Mouse (Mus musculus) gastrocnemius, adult 2 months (tissue): ENCODE measurements at regions not wholly inside any gene's neighbourhood (a gene's known extent, or its start where the extent isn't known, plus 50 kb on each side); places are given as distances from the start of the nearest gene placed in this dataset.
"Not testable (repeated sequence)": the region's sequence is repeated elsewhere in the genome, so short reads cannot be mapped to it uniquely, and the experiment has no call there.

Source experiments
- DNase-seq: peaks from one replicate; pipeline ENCODE4 v3.0.0; 2022
- H3K27ac ChIP-seq: fragments of 200-600 bp; 2 replicates; pipeline ENCODE4 v1.8.1; 2022; ENCODE audit warnings: mild to moderate bottlenecking
- H3K4me3 ChIP-seq: fragments of 200-600 bp; 2 replicates; pipeline ENCODE4 v1.8.1; 2022; ENCODE audit warnings: mild to moderate bottlenecking, moderate library complexity
- intact Hi-C: fragments of 180-260 bp; cut with DNase I; formaldehyde crosslinking; loops from one replicate; pipeline ENCODE4 v1.15.1; 2025

DNA sequence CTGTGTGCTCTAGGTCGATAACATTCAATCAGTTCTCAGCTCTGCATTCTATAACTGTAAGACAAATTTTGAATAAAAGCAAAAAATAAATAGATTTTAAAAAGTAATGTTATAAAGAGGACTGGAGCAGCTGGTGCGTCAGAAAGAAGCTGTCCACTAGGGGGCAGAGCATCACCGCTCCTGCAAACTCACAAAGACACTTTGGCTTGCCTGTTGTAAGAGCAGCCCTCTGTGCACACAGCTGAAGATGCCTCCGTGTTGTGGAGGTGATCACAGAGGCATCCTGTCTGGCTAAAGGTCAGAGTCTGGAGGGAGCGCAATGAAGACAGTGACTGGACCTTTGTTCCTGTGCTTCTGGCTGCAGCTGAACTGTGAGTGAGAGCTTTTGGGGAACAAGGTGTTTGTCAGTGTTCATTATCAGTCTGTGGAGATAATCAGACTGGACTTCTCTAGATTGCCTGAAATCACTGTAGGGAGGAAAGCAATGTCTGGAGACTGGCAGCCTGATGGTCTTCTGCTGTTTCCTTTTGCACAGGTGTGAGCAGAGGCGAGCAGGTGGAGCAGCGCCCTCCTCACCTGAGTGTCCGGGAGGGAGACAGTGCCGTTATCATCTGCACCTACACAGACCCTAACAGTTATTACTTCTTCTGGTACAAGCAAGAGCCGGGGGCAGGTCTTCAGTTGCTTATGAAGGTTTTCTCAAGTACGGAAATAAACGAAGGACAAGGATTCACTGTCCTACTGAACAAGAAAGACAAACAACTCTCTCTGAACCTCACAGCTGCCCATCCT, 788.0 kb upstream of the Olfr1507 start:
- H3K27ac ChIP-seq, intact Hi-C loops, H3K4me3 ChIP-seq, DNase-seq: not testable (repeated sequence)

DNA sequence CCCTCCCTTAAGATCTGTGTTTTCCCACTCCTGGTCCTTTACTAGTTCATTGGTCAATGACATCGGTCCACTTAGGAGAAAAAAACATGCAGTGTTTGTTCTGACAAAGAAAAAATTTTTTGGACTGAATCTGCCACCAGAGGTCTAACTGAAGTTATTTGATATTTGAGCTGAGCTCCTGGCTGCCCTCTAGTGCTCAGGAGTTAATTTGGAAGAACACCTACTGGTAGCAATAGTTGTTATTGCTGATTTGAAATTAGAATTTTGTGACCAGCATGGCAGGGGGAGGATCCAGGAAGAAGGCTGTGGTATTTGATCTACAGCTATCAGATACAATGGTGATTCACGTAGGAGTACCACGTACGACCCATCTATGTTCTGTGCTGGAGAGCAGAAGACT, 777.7 kb upstream of the Olfr1507 start:
- intact Hi-C loops: not testable (repeated sequence)

DNA sequence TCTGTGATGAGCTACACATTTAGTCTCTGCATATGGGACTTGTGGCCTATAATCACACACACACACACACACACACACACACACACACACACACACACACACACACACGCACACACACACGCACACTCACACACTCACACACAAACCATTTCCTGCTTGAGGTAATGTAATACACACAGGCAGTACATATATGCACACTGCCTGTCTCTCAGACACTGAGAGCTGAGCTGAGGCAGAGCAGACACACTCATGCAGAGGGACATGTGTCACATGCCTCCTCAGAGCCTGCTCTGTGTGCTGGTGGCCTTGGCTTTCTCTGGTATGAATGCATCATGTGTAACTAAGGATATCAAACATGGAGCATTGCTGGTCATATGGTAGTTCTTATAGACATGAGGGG, 772.1 kb upstream of the Olfr1507 start:
- H3K4me3 ChIP-seq, intact Hi-C loops, H3K27ac ChIP-seq, DNase-seq: not testable (repeated sequence)

More for the DNA sequence above, 777.7 kb upstream of the Olfr1507 start:
- H3K4me3 ChIP-seq, DNase-seq, H3K27ac ChIP-seq: not testable (repeated sequence)

DNA sequence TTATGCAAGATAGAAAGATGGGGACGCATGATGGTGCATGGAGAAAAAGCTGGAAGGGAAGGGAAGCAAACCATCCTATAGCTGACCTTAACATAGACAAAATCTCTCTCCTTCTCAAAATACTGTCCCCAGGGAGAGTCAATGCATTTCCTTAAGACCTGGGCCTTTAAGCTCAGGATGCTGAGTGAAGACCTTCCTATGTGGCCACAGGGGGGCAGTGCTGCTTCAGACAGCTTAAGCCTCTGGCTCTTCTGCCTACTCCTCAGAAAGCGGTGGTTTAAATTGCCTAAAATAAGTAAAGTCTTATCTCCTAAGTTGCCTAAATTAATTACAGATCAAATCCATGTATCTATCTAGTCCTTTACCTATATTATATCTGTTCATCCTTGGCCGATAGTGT, 760.4 kb upstream of the Olfr1507 start:
- intact Hi-C loops, H3K4me3 ChIP-seq, H3K27ac ChIP-seq, DNase-seq: not testable (repeated sequence)

DNA sequence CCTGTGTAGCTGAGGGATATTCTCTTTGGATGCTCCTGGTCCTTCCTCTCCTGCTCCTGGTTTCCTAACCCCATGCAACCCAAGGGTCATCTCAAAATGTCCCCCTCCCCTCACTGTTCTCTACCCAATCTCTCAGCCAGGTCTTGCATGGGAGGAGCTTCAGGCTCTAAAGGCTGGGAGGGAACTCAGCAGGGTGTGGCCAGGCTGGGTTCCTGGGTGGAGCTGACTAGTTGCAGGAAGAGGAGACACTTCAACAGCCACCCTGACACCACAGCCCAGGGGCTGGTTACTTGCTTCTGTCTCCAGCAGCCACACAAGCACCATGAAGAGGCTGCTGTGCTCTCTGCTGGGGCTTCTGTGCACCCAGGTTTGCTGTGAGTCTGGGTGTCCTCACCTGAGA, 757.9 kb upstream of the Olfr1507 start:
- DNase-seq, intact Hi-C loops, H3K27ac ChIP-seq, H3K4me3 ChIP-seq: not testable (repeated sequence)

DNA sequence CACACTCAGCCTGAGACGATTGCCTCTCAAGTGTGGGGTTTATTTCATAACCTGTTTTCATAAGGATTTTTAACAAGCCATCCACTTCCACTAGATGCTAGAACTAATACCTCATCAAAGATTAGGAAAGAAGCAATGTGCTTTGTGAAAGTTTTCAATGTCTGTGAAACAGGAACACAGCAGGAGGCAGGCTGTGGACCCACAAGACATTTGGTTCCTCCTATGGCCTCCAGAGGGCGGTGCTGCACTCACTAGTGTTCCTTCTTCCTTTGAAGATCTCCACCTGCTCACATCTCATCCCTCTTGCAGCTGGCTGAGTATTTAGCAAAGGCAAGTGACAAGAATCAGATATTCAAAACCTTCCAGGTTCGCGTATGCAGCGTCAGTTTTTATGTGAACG, 735.6 kb upstream of the Olfr1507 start:
- intact Hi-C loops: not testable (repeated sequence)

DNA sequence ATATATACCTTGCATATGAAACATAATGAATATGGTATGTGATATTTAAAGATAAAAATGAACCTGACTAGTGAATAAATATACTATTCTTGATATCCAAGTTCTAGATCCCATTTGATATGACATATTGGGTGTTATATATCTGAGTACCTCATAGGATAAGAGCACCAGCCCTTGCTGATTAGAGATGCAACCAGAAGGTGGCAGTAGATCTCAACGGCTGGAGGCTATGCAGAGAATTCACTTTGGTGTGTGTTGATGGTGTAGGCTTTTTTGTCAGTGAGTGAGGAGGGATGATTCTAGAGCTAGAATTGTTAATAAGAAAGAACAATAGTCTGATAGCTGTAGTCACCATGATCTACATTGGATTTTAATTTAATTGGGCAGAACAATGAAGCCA, 729.2 kb upstream of the Olfr1507 start:
- H3K4me3 ChIP-seq, H3K27ac ChIP-seq, intact Hi-C loops, DNase-seq: not testable (repeated sequence)

More for the DNA sequence above, 735.6 kb upstream of the Olfr1507 start:
- DNase-seq, H3K27ac ChIP-seq, H3K4me3 ChIP-seq: not testable (repeated sequence)

DNA sequence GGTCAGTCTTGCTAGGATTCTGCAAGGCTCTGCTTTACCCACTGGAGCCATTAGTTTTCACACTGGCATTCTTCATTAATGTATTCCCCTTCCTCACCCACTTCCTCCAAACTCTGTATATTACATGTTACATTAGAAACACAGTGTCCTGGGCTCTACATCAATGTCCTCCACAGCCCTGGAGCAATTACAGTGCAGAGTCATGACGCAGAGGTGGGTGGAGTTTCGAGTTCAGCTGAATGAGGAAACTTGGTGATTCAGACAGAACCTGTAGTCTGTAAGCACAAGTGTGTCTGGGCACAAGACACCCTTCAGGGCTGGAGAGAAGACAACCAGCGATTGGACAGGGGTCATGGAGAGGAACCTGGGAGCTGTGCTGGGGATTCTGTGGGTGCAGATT, 715.0 kb upstream of the Olfr1507 start:
- DNase-seq, intact Hi-C loops, H3K27ac ChIP-seq, H3K4me3 ChIP-seq: not testable (repeated sequence)

DNA sequence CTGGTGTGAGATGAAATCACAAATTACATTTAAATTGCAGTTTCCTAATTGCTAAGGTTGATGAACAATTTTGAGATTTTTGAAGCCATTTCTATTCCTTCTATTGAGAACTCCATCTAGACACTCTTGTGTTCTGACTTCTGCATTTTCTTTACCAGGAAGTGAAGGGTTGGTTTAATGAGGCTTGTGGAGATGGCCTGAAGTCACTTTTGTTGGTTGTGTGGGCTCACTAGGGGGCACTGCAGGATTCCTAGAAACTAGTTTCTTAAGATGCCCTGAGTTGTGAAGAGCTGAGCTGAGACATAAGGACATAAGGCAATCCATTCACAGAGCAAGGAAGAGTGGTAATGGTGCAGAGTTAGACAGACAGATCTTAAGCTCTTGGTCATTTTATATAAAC, 713.7 kb upstream of the Olfr1507 start:
- H3K4me3 ChIP-seq, H3K27ac ChIP-seq, DNase-seq, intact Hi-C loops: not testable (repeated sequence)

DNA sequence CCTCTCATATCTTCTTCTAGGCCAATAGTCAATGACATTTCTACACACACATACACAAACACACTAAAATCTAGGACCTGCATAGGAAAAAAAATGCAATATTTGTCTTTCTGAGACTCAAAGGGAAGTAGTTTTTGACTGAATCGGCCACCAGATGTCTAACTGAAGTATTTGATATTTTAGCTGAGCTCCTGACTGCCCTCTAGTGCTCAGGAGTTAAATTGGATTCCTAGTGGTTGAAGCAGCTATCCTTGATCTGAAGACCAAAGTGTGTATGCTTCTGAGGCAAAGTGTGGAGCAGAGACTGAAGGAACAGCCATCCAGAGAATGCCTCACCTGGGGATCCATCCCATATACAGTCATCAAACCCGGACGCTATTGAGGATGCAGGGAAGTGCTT, 695.4 kb upstream of the Olfr1507 start:
- intact Hi-C loops, DNase-seq, H3K4me3 ChIP-seq, H3K27ac ChIP-seq: not testable (repeated sequence)

DNA sequence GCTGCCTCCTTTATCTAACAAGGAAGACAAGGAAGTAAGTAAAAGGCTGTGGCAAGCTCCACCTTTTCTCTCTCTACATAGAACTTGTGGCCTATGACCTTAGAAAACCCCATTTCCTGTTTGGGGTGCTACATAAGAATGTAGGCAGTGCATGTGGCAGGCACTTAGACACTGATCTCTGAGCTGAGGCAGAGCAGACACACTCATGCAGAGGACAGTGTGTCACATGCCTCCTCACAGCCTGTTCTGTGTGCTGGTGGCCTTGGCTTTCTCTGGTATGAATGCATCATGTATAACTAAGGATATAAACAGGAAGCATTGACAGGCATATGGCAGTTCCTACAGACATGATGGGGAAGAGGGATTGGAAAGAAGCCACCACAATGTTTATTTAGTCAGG, 678.5 kb upstream of the Olfr1507 start:
- H3K27ac ChIP-seq, H3K4me3 ChIP-seq, intact Hi-C loops, DNase-seq: not testable (repeated sequence)

DNA sequence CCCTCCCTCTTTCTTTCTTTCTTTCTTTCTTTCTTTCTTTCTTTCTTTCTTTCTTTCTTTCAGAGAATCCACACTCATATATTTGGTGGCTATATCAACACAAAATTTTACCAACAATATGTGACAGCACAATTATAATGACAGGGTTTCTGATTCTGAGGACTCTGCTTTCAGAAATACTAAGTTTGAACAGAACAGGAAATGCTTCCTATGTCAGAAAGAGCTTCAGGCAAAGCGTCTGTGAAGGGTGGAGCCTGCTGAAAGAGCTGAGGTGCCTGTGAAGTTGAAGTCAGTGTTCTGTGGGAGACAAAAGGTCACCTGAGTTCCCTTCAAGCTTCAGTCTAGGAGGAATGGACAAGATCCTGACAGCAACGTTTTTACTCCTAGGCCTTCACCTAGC, 670.8 kb upstream of the Olfr1507 start:
- intact Hi-C loops, H3K4me3 ChIP-seq, DNase-seq, H3K27ac ChIP-seq: not testable (repeated sequence)

DNA sequence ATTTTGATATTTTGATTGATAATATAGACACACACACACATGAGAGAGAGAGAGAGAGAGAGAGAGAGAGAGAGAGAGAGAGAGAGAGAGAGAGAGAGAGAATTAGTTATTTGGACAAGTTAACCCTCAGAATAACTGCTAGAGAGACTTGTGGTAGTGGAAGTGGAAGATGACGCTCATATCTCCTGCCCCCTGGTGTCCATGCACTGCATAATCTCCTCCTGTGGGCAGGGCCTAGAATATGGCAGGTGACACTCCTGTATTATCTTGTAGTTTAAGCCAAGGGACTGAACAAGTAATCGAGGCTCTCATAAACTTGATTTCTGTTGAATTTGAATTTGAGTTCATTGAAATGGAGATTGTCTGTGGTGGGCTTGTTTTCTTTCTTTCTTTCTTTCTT, 663.5 kb upstream of the Olfr1507 start:
- H3K27ac ChIP-seq, H3K4me3 ChIP-seq, DNase-seq, intact Hi-C loops: not testable (repeated sequence)

DNA sequence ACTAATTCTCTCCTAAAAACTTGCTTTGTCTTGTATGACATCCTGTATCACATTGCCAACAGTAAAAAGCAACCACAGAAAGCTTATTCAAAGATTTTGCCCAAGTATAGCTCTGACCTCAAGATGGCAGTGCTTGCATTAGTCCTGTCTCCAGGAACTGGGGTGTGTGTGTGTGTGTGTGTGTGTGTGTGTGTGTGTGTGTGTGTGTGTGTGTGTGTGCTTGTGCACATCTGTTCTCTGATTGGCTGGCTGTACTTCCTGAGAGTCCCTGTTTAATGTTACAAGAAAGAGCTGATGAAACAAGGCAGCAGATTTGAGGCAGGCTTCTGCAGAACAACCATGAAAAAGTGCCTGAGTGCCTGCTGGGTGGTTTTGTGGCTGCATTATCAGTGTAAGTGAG, 639.2 kb upstream of the Olfr1507 start:
- intact Hi-C loops, H3K4me3 ChIP-seq, H3K27ac ChIP-seq, DNase-seq: not testable (repeated sequence)
